Mouse (Mus musculus): ENCODE data around the gene Ptafr.
"Not testable (repeated sequence)": the region's sequence is repeated elsewhere in the genome, so short reads cannot be mapped to it uniquely, and the experiment has no call there.

DNA sequence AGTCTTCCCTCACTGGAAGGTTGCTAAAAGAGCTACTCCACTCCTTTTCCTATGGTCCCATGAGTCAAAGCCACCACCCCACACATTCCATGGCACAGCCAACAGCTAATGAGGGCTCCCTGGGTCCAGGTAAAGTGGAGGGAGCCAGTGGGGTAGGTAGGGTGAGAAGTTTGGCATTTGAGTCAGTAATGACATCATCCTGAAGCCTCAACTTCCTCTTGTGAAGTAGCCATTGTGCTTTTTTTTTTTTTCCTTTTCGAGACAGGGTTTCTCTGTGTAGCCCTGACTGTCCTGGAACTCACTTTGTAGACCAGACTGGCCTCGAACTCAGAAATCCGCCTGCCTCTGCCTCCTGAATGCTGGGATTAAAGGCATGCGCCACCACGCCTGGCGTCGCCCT, 8.3 kb upstream of the Ptafr start:
- not testable (repeated sequence) for TF ChIP-seq CTCF (IDR thresholded peaks at IDR 0.05; ENCODE audit: low read depth, low read length); TAL1 (conservative IDR thresholded peaks at IDR 0.05; ENCODE audit: low read depth, low read length); GATA1 (IDR thresholded peaks at IDR 0.05; ENCODE audit: borderline replicate concordance, low read length); POLR2AphosphoS5 (IDR thresholded peaks at IDR 0.05; ENCODE audit: insufficient replicate concordance, low read depth, low read length); GATA2 (IDR thresholded peaks at IDR 0.05; ENCODE audit: borderline replicate concordance, low read depth, low read length)

Measured in G1E (cell line).